Mouse (Mus musculus) MEL (cell line): ENCODE measurements around the gene Fut2.

Experiments
- CTCF ChIP-seq, 3 experiments: IDR thresholded peaks in 2 of 3; conservative IDR thresholded peaks in 1 of 3; 2 replicates each; pipeline ENCODE4 v1.5.1; 2011 to 2012; ENCODE audit warnings: low read length in 3 of 3, low read depth in 2 of 3, mild to moderate bottlenecking in 2 of 3, improper control_type of control experiment in 1 of 3, inconsistent platforms in 1 of 3, mixed read lengths in 1 of 3, moderate library complexity in 1 of 3; ENCODE audit not compliant: control insufficient read depth in 1 of 3, insufficient read depth in 1 of 3, poor library complexity in 1 of 3, severe bottlenecking in 1 of 3
- EP300 ChIP-seq, 2 experiments: IDR thresholded peaks; 2 replicates each; pipeline ENCODE4 v1.6.1; 2011; ENCODE audit warnings: improper control_type of control experiment in 2 of 2, low read length in 2 of 2, low read depth in 1 of 2, mild to moderate bottlenecking in 1 of 2
- MAX ChIP-seq: IDR thresholded peaks from 2 replicates; pipeline ENCODE4 v1.6.1; 2011; ENCODE audit warnings: low read length, improper control_type of control experiment
- MEF2A ChIP-seq: IDR thresholded peaks from 2 replicates; pipeline ENCODE4 v1.6.1; 2014; ENCODE audit warnings: low read depth, mild to moderate bottlenecking, inconsistent platforms, low read length, improper control_type of control experiment; ENCODE audit not compliant: poor library complexity, insufficient replicate concordance, severe bottlenecking; ENCODE audit errors: extremely low read depth
- MXI1 ChIP-seq: IDR thresholded peaks from 2 replicates; pipeline ENCODE4 v1.6.1; 2011; ENCODE audit warnings: mild to moderate bottlenecking, low read depth, low read length, improper control_type of control experiment
- NRF1 ChIP-seq: IDR thresholded peaks from 2 replicates; pipeline ENCODE4 v1.6.1; 2014; ENCODE audit warnings: low read depth, mild to moderate bottlenecking, inconsistent platforms, low read length, improper control_type of control experiment, moderate library complexity; ENCODE audit not compliant: poor library complexity, insufficient read depth, severe bottlenecking
- POLR2A ChIP-seq, 2 experiments: IDR thresholded peaks; 2 replicates each; pipeline ENCODE4 v1.6.1; 2011 to 2012; ENCODE audit warnings: low read length in 2 of 2, mild to moderate bottlenecking in 2 of 2, control low read depth in 1 of 2, improper control_type of control experiment in 1 of 2, low read depth in 1 of 2, moderate library complexity in 1 of 2; ENCODE audit not compliant: control insufficient read depth in 1 of 2, insufficient read depth in 1 of 2, poor library complexity in 1 of 2
- SIN3A ChIP-seq: IDR thresholded peaks from 2 replicates; pipeline ENCODE4 v1.6.1; 2012; ENCODE audit warnings: low read length, improper control_type of control experiment, inconsistent platforms
- TCF12 ChIP-seq: IDR thresholded peaks from 2 replicates; pipeline ENCODE4 v1.6.1; 2014; ENCODE audit warnings: low read depth, mild to moderate bottlenecking, inconsistent platforms, low read length, improper control_type of control experiment, moderate library complexity
- USF2 ChIP-seq, 2 experiments: IDR thresholded peaks; 2 replicates each; pipeline ENCODE4 v1.6.1; 2011 to 2012; ENCODE audit warnings: improper control_type of control experiment in 2 of 2, low read length in 2 of 2, borderline replicate concordance in 1 of 2, inconsistent platforms in 1 of 2, low read depth in 1 of 2, mild to moderate bottlenecking in 1 of 2; ENCODE audit not compliant: insufficient read depth in 1 of 2
- ZNF384 ChIP-seq: IDR thresholded peaks from 2 replicates; pipeline ENCODE4 v1.6.1; 2012; ENCODE audit warnings: low read depth, mild to moderate bottlenecking, inconsistent platforms, low read length, improper control_type of control experiment

- no peak for TF ChIP-seq CTCF (IDR thresholded peaks at IDR 0.05 in 2 of 3, conservative IDR thresholded peaks at IDR 0.05 in 1 of 3; ENCODE audit: control insufficient read depth in 1 of 3, insufficient read depth in 1 of 3, low read depth in 2 of 3, low read length in 3 of 3, poor library complexity in 1 of 3, severe bottlenecking in 1 of 3)
- no peak for TF ChIP-seq EP300 (IDR thresholded peaks at IDR 0.05; ENCODE audit: low read depth in 1 of 2, low read length in 2 of 2)
- TF ChIP-seq ZNF384 = no peak
- no peak for TF ChIP-seq SIN3A
- TF ChIP-seq NRF1 = no peak
- no peak for TF ChIP-seq POLR2A (IDR thresholded peaks at IDR 0.05; ENCODE audit: control insufficient read depth in 1 of 2, insufficient read depth in 1 of 2, low read depth in 1 of 2, low read length in 2 of 2, poor library complexity in 1 of 2)
- TF ChIP-seq MXI1 = no peak
- no peak for TF ChIP-seq MEF2A
- no peak for TF ChIP-seq USF2 (IDR thresholded peaks at IDR 0.05; ENCODE audit: borderline replicate concordance in 1 of 2, insufficient read depth in 1 of 2, low read depth in 1 of 2, low read length in 2 of 2)
- no peak for TF ChIP-seq MAX
- TF ChIP-seq TCF12 = no peak
Measured at GRCm38 (mm10) chr7:45646671-45647070, 19.5 kb downstream of the Fut2 start.
